Mouse (Mus musculus) midbrain, postnatal 0 days (tissue): ENCODE measurements around the gene Aurkaip1. TPM values are rescaled to one million over a fixed set of nuclear protein-coding genes. Genes with fewer than 3 reads are reported as not detected.

Experiments
- ATAC-seq: fragments of 200-750 bp; cut with Nextera tagmentation; 2 replicates; pipeline ENCODE4 v1.8.0; 2017; ENCODE audit warnings: moderate number of reproducible peaks, mild to moderate bottlenecking, moderate TSS enrichment, moderate library complexity; ENCODE audit not compliant: low FRiP score
- DNase-seq: peaks from one replicate; pipeline ENCODE4 v3.0.0-alpha.2; 2015; ENCODE audit warnings: low spot score
- H3K27ac ChIP-seq: fragments of 300-500 bp; sonication (generic); 2 replicates; pipeline ENCODE4 v1.5.1; 2014; ENCODE audit warnings: low read depth, mild to moderate bottlenecking, low read length, mixed read lengths
- H3K27me3 ChIP-seq: fragments of 300-500 bp; sonication (generic); 2 replicates; pipeline ENCODE4 v1.6.1; 2014; ENCODE audit warnings: low read length, control low read depth, mixed read lengths; ENCODE audit not compliant: insufficient read depth
- H3K36me3 ChIP-seq: fragments of 300-500 bp; sonication (generic); 2 replicates; pipeline ENCODE4 v1.6.1; 2014; ENCODE audit warnings: low read length, control low read depth, mixed read lengths; ENCODE audit not compliant: insufficient read depth
- H3K4me1 ChIP-seq: fragments of 300-500 bp; sonication (generic); 2 replicates; pipeline ENCODE4 v1.6.1; 2014; ENCODE audit warnings: mild to moderate bottlenecking, control low read depth, antibody characterized with exemption, low read length, mixed read lengths; ENCODE audit not compliant: insufficient read depth
- H3K4me2 ChIP-seq: fragments of 300-500 bp; sonication (generic); 2 replicates; pipeline ENCODE4 v1.6.1; 2014; ENCODE audit warnings: low read depth, mild to moderate bottlenecking, low read length, mixed read lengths; ENCODE audit not compliant: poor library complexity, severe bottlenecking
- H3K4me3 ChIP-seq: fragments of 300-500 bp; sonication (generic); 2 replicates; pipeline ENCODE4 v1.5.1; 2014; ENCODE audit warnings: low read depth, mild to moderate bottlenecking, low read length, moderate library complexity
- H3K9ac ChIP-seq: fragments of 300-500 bp; sonication (generic); replicated peaks from 2 replicates; pipeline ENCODE4 v1.6.1; 2014; ENCODE audit warnings: mild to moderate bottlenecking, low read length, moderate library complexity, mixed read lengths; ENCODE audit not compliant: poor library complexity, severe bottlenecking
- H3K9me3 ChIP-seq: fragments of 300-500 bp; sonication (generic); 2 replicates; pipeline ENCODE4 v1.6.1; 2016; ENCODE audit warnings: low read length, control low read depth
- CTCF ChIP-seq: IDR thresholded peaks from 2 replicates; pipeline ENCODE4 v1.5.1; 2016; ENCODE audit warnings: antibody characterized with exemption, mild to moderate bottlenecking
- WGBS: fragments of 180-500 bp; shearing (Covaris S2); extraction: QIAGEN DNeasy Blood & Tissue Kit; methylation state at CpG from one replicate; pipeline ENCODE4 v1.1.7; 2014; 5-methylcytosine and 5-hydroxymethylcytosine counted together
- polyA plus RNA-seq: library from polyadenylated mRNA; unstranded; fragments of >200 nt; fragmentation: Nextera tagmentation; extraction: Ambion mirVana; gene quantifications from 2 replicates; pipeline ENCODE4 v1.2.1, GENCODE M21; 2015
- total RNA-seq: library from RNA; depleted of rRNA; stranded (reverse); fragments of >200 nt; gene quantifications from 2 replicates; pipeline ENCODE4 v1.2.3, GENCODE M21; 2014

The Aurkaip1 gene
- total and polyA plus RNA-seq, 2 experiments from 2014 or later, result 90.9 to 155 TPM

GRCm38 (mm10) chr4:155856881-155857280 is 25.8 kb downstream of the Aurkaip1 start:
- no peak overlapping the region for H3K4me3 ChIP-seq
- no peaks in the 10 kb centered on the region for H3K4me1 ChIP-seq
- no peaks in the 10 kb centered on the region for H3K9me3 ChIP-seq
- no peak overlapping the region for H3K9ac ChIP-seq
- DNase-seq (no peak), ATAC-seq (no peak)
- no peak overlapping the region for H3K4me2 ChIP-seq
- no peaks in the 10 kb centered on the region for H3K27me3 ChIP-seq
- 83% methylated on average over 3 of the region's 3 CpGs for WGBS
- peaks cover 81% of the 10 kb centered on the region for H3K36me3 ChIP-seq
- H3K27ac ChIP-seq, result no peak overlapping the region
- no peak for TF ChIP-seq CTCF

GRCm38 (mm10) chr4:155859318-155859717 is 28.2 kb downstream of the Aurkaip1 start:
- no peak overlapping the region for H3K9ac ChIP-seq
- no peak overlapping the region for H3K4me2 ChIP-seq
- no peak overlapping the region for H3K27ac ChIP-seq
- peaks cover 75% of the 10 kb centered on the region for H3K36me3 ChIP-seq
- no peaks in the 10 kb centered on the region for H3K9me3 ChIP-seq
- ATAC-seq (no peak), DNase-seq (no peak)
- no peak overlapping the region for H3K4me3 ChIP-seq
- H3K27me3 ChIP-seq, result no peaks in the 10 kb centered on the region
- H3K4me1 ChIP-seq, result no peaks in the 10 kb centered on the region
- 33% methylated on average over 13 of the region's 13 CpGs for WGBS
- TF ChIP-seq CTCF, result no peak

GRCm38 (mm10) chr4:155861787-155862186 is 30.7 kb downstream of the Aurkaip1 start:
- Histone ChIP-seq H3K27me3 (no peaks in the 10 kb centered on the region), H3K9me3 (no peaks in the 10 kb centered on the region), H3K9ac (no peak overlapping the region), H3K36me3 (peaks cover 70% of the 10 kb centered on the region), H3K4me3 (no peak overlapping the region), H3K4me1 (no peaks in the 10 kb centered on the region), H3K4me2 (no peak overlapping the region), H3K27ac (no peak overlapping the region)
- ATAC-seq (no peak), DNase-seq (no peak)
- TF ChIP-seq CTCF, result no peak
- WGBS, result 91% methylated on average over 7 of the region's 7 CpGs

- peaks cover 59% of the 10 kb centered on the region for H3K36me3 ChIP-seq
- no peak within 1 kb of the TSS for H3K4me3 ChIP-seq
- H3K27me3 ChIP-seq, result no peaks in the 10 kb centered on the region
- no peak within 1 kb of the TSS for H3K27ac ChIP-seq
- ATAC-seq (no peak), DNase-seq (no peak)
- no peak within 1 kb of the TSS for H3K4me2 ChIP-seq
- no peaks in the 10 kb centered on the region for H3K9me3 ChIP-seq
- 0 out of 2 replicates have a peak, but pooled peaks cover under 1% of the 10 kb centered on the region for H3K4me1 ChIP-seq
- no peak within 1 kb of the TSS for H3K9ac ChIP-seq
- TF ChIP-seq CTCF, result no peak
- WGBS, result 83% methylated on average over 5 of the region's 5 CpGs
Measured at GRCm38 (mm10) chr4:155863001-155863400, 31.9 kb downstream of the Aurkaip1 start, which contains the start of gene Tas1r3. Gene Tas1r3 (minus strand): TSS chr4:155863362.

GRCm38 (mm10) chr4:155868614-155869298 is 37.7 kb downstream of the Aurkaip1 start:
- H3K27ac ChIP-seq, result peak overlapping the region; percentile 77
- peak overlapping the region; percentile 93 for H3K4me2 ChIP-seq
- peak overlapping the region; percentile 71 for H3K4me3 ChIP-seq
- no peak for DNase-seq
- no peaks in the 10 kb centered on the region for H3K27me3 ChIP-seq
- ATAC-seq, result peak; percentile 58
- no peaks in the 10 kb centered on the region for H3K9me3 ChIP-seq
- peaks cover 6% of the 10 kb centered on the region; the same call in 1 of the 2 replicates for H3K4me1 ChIP-seq
- peak overlapping the region; percentile 90 for H3K9ac ChIP-seq
- H3K36me3 ChIP-seq, result peaks cover 34% of the 10 kb centered on the region
- 16% methylated on average over 22 of the region's 22 CpGs for WGBS
- TF ChIP-seq CTCF, result no peak

- Histone ChIP-seq H3K9me3 (no peaks in the 10 kb centered on the region), H3K9ac (peak within 1 kb of the TSS; percentile 90), H3K4me3 (peak within 1 kb of the TSS; percentile 71), H3K4me1 (peaks cover 6% of the 10 kb centered on the region; the same call in 1 of the 2 replicates), H3K4me2 (peak within 1 kb of the TSS; percentile 93), H3K27ac (peak within 1 kb of the TSS; percentile 77), H3K36me3 (peaks cover 36% of the 10 kb centered on the region), H3K27me3 (no peaks in the 10 kb centered on the region)
- DNase-seq (peak; percentile 96), ATAC-seq (peak; percentile 94)
- under 1% methylated on average over 59 of the region's 63 CpGs for WGBS
- TF ChIP-seq CTCF, result peak; percentile 45
Measured at GRCm38 (mm10) chr4:155869317-155870033, 38.4 kb downstream of the Aurkaip1 start, which contains the start of the genes Cptp and Ints11. Gene Cptp (minus strand): TSS chr4:155869440. Gene Ints11 (plus strand): TSS chr4:155869546.
